Mouse (Mus musculus): ENCODE measurements around the gene Iqcg. TPM values are rescaled to one million over a fixed set of nuclear protein-coding genes. Genes with fewer than 3 reads are reported as not detected.

Gene Iqcg
- polyA plus RNA-seq, 1 experiment from 2014 or later, result 7.7 TPM

DNA sequence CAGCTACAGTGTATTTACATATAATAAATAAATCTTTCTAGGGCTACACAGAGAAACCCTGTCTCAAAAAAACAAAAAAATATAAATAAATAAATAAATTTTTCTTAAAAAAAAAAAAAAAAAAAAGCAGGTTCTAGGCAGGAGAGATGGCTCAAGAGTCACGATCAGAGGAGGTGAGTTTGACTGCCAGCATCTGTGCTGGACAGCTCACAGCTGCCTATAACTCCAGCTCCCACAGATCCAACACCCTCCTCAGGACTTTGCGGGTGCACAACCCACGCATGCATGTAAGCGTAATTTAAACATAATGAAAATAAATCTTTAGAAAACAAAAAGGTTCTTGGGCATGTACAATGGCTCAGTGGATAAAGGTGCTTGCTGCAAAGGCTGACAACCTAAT, 20.0 kb downstream of the Iqcg start:
- H3K4me2 ChIP-seq (replicated peaks), result no peak overlapping the region
- H3K9me3 ChIP-seq (ENCODE audit: control insufficient read depth, low read length), result no peaks in the 10 kb centered on the region
- no peaks in the 10 kb centered on the region for H3K4me1 ChIP-seq (replicated peaks; ENCODE audit: control insufficient read depth, insufficient read depth, low read length)
- H3K27ac ChIP-seq, result no peak overlapping the region
- no peak for ATAC-seq (ENCODE audit: low FRiP score)
- H3K27me3 ChIP-seq (ENCODE audit: control insufficient read depth, insufficient read depth, low read length), result no peaks in the 10 kb centered on the region
- H3K36me3 ChIP-seq (replicated peaks; ENCODE audit: control insufficient read depth, insufficient read depth), result no peaks in the 10 kb centered on the region
- no peak overlapping the region for H3K9ac ChIP-seq
- DNase-seq (ENCODE audit: low spot score), result no peak
- 89% methylated on average over 4 of the region's 4 CpGs for WGBS
- H3K4me3 ChIP-seq (replicated peaks; ENCODE audit: low read length), result no peak overlapping the region

DNA sequence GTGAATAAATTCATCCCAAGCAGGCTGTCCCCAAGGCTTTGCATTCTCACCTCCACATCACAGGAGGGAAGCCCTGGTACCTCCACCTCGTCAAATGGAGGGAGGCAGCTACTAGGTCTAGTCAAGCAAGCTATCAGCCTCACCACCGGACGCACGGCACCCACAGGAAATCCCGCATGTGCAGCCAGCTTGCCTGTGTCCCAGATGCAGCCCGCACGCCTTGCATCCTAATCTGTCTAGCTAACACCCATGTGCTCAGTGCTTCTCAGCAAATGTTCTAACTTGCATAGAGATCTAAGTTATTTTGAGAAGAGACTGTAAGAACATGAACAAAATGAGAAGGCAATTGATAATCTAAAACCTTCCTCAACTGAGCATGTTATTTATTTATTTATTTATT, 29.7 kb downstream of the Iqcg start:
- no peak for DNase-seq (ENCODE audit: low spot score)
- WGBS, result 95% methylated on average over 7 of the region's 7 CpGs
- Histone ChIP-seq H3K9me3 (ENCODE audit: control insufficient read depth, low read length) (no peaks in the 10 kb centered on the region), H3K4me1 (replicated peaks; ENCODE audit: control insufficient read depth, insufficient read depth, low read length) (no peaks in the 10 kb centered on the region), H3K4me3 (replicated peaks; ENCODE audit: low read length) (no peak overlapping the region), H3K4me2 (replicated peaks) (no peak overlapping the region), H3K9ac (no peak overlapping the region), H3K27ac (no peak overlapping the region), H3K36me3 (replicated peaks; ENCODE audit: control insufficient read depth, insufficient read depth) (no peaks in the 10 kb centered on the region), H3K27me3 (ENCODE audit: control insufficient read depth, insufficient read depth, low read length) (no peaks in the 10 kb centered on the region)
- no peak for ATAC-seq (ENCODE audit: low FRiP score)

DNA sequence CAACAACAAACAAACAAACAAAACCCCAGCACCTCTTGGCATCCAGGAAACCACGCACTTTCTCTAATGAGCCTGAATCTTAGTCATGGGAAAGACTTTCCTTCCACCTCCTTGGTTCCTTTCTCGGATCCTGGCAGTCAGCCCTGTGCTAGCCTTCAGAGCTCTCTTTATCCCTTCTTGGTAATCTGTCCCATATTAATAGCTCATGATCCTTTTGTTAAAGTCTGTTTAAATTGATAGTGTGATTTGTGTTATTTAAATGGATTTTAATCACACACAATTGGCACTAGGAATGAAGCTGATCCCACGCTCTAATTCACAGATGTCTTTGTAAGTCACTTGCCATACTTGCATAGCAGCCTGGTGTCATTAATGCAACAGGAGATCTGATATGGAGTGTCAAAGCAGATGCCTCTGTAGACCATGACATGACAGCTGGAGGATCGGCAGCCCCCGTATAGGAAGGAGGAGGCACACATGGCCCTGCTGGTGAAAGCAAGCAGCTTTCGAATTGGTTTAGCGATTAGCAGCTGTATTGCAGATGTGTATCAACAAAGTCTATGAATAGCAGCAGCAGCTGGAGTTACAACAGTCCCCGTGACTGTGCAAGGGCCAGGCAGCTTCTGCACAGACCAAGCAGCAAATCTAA, 31.4 kb downstream of the Iqcg start:
- Histone ChIP-seq H3K9me3 (ENCODE audit: control insufficient read depth, low read length) (no peaks in the 10 kb centered on the region), H3K36me3 (replicated peaks; ENCODE audit: control insufficient read depth, insufficient read depth) (no peaks in the 10 kb centered on the region), H3K27me3 (ENCODE audit: control insufficient read depth, insufficient read depth, low read length) (no peaks in the 10 kb centered on the region), H3K9ac (no peak overlapping the region), H3K4me1 (replicated peaks; ENCODE audit: control insufficient read depth, insufficient read depth, low read length) (no peaks in the 10 kb centered on the region), H3K27ac (no peak overlapping the region), H3K4me3 (replicated peaks; ENCODE audit: low read length) (no peak overlapping the region), H3K4me2 (replicated peaks) (no peak overlapping the region)
- ATAC-seq (ENCODE audit: low FRiP score) (no peak), DNase-seq (ENCODE audit: low spot score) (no peak)
- WGBS, result 69% methylated on average over 8 of the region's 8 CpGs

DNA sequence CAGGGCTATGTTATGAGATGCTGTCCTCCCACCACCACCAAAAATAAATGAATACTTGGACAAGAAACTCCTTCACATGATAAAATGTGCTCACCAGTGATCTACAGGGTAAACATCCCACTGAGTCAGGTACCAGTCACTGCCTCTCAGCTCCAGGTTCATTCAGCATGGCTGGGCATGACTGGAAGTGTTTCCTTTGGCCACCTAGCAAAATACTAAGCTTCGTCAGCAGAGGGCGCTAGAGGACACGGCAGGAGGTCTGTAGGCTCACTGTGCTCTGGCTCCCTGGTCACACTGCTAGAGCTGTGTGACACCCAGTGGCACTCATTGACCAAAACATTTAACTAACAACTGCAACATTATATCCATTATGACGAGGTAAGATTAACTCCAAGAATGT, 32.3 kb downstream of the Iqcg start:
- H3K27me3 ChIP-seq (ENCODE audit: control insufficient read depth, insufficient read depth, low read length), result no peaks in the 10 kb centered on the region
- H3K4me2 ChIP-seq (replicated peaks), result no peak overlapping the region
- H3K9me3 ChIP-seq (ENCODE audit: control insufficient read depth, low read length), result no peaks in the 10 kb centered on the region
- H3K27ac ChIP-seq, result no peak overlapping the region
- no peaks in the 10 kb centered on the region for H3K4me1 ChIP-seq (replicated peaks; ENCODE audit: control insufficient read depth, insufficient read depth, low read length)
- H3K36me3 ChIP-seq (replicated peaks; ENCODE audit: control insufficient read depth, insufficient read depth), result no peaks in the 10 kb centered on the region
- WGBS, result 3% methylated on average over 4 of the region's 4 CpGs
- no peak overlapping the region for H3K9ac ChIP-seq
- no peak overlapping the region for H3K4me3 ChIP-seq (replicated peaks; ENCODE audit: low read length)
- peak; percentile 77 for DNase-seq (ENCODE audit: low spot score)
- ATAC-seq (ENCODE audit: low FRiP score), result no peak

DNA sequence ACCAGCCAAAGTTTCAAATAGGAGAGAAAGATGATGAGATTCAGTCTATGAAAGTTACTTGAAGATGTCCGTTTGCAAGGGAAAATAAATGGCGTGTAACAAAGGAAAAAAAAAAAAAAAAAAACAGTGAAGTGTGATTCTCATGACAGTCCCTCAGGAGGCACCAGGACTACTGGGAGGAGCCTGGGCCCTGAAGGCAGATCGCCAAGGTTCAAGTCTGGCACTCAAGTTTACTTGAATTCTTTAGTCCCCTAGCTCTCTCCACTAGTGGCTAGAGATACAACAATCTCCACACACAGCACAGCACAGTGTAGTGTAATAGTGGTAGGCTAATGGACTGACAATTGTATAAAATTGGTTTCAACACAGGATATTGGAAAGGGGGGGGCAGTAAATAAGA, 34.6 kb downstream of the Iqcg start:
- H3K4me1 ChIP-seq (replicated peaks; ENCODE audit: control insufficient read depth, insufficient read depth, low read length), result no peaks in the 10 kb centered on the region

DNA sequence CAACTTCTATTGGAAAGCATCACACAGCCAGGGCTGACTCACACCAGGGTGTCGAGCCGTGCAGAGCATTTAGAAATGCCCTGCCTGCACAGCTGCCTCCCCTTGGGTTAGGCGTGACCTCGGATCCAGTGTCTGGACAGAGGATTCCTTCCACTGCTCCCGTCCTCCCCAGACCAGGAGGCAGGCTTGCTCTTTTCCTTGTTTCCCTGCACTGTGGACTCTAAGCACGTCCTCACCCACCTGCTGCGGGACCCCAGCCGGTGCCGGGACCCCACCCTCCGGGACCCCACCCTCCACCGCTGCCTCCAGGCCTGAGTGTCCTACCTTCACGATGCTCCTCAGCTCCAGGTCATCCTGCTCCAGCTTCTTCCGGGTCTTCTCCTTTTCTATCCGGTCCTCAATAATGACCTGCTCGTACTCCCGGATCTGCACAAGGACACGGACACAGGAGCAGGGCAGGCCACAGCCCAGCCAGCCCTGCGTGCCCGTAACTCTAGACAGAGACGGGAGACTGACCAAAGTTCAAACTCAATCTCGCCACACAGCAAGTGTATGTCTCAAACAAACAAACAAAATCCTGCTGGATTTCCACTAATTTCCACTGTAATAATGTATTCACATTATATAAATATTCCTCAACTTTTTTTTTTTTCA, 36.8 kb downstream of the Iqcg start:
- no peak overlapping the region for H3K27ac ChIP-seq
- peaks cover 21% of the 10 kb centered on the region for H3K36me3 ChIP-seq (replicated peaks; ENCODE audit: control insufficient read depth, insufficient read depth)
- H3K4me2 ChIP-seq (replicated peaks), result no peak overlapping the region
- H3K27me3 ChIP-seq (ENCODE audit: control insufficient read depth, insufficient read depth, low read length), result no peaks in the 10 kb centered on the region
- no peak overlapping the region for H3K4me3 ChIP-seq (replicated peaks; ENCODE audit: low read length)
- H3K9me3 ChIP-seq (ENCODE audit: control insufficient read depth, low read length), result no peaks in the 10 kb centered on the region
- no peak for ATAC-seq (ENCODE audit: low FRiP score)
- H3K9ac ChIP-seq, result no peak overlapping the region
- no peaks in the 10 kb centered on the region for H3K4me1 ChIP-seq (replicated peaks; ENCODE audit: control insufficient read depth, insufficient read depth, low read length)
- 78% methylated on average over 21 of the region's 21 CpGs for WGBS
- no peak for DNase-seq (ENCODE audit: low spot score)

More for the DNA sequence above, 34.6 kb downstream of the Iqcg start:
- H3K9me3 ChIP-seq (ENCODE audit: control insufficient read depth, low read length), result no peaks in the 10 kb centered on the region
- no peak for DNase-seq (ENCODE audit: low spot score)
- H3K27ac ChIP-seq, result no peak overlapping the region
- H3K27me3 ChIP-seq (ENCODE audit: control insufficient read depth, insufficient read depth, low read length), result no peaks in the 10 kb centered on the region
- no peak for ATAC-seq (ENCODE audit: low FRiP score)
- no peak overlapping the region for H3K4me3 ChIP-seq (replicated peaks; ENCODE audit: low read length)
- 76% methylated on average over 3 of the region's 3 CpGs for WGBS
- peaks cover 7% of the 10 kb centered on the region; the same call in 1 of the 2 replicates for H3K36me3 ChIP-seq (replicated peaks; ENCODE audit: control insufficient read depth, insufficient read depth)
- H3K9ac ChIP-seq, result no peak overlapping the region
- H3K4me2 ChIP-seq (replicated peaks), result no peak overlapping the region

DNA sequence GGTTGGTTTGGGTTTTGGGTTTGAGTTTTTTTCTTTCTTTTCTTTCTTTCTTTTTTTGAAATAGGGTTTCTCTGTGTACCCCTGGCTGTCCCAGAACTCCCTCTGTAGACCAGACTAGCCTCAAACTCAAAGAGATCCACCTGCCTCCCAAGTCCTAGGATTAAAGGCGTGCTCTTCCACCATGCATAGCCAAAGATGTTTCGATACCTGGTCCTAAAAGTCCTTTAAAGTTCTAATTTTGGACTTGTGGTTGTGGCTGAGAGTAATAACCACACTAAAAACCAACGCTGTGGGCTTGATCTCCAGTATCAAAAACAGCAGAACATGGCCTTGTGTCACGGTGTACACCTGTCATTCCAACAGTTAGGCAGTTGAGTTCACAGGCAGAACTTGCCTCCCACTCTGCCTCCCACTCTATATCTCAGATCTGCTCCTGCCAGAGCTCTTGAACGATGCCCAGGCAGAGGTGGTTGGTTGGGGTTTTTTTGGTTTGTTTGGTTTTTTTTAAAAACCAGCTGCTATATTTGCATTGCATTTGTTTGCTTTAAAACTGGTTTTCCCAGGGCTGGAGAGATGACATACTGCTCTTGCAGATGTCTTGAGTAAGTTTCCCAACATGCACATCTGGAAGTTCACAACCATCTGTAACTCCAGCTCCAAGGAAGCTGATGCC, 38.2 kb downstream of the Iqcg start:
- no peaks in the 10 kb centered on the region for H3K27me3 ChIP-seq (ENCODE audit: control insufficient read depth, insufficient read depth, low read length)
- 95% methylated on average over 5 of the region's 5 CpGs for WGBS
- no peak overlapping the region for H3K9ac ChIP-seq
- ATAC-seq (ENCODE audit: low FRiP score), result no peak
- H3K4me1 ChIP-seq (replicated peaks; ENCODE audit: control insufficient read depth, insufficient read depth, low read length), result no peaks in the 10 kb centered on the region
- H3K36me3 ChIP-seq (replicated peaks; ENCODE audit: control insufficient read depth, insufficient read depth), result peaks cover 36% of the 10 kb centered on the region
- H3K9me3 ChIP-seq (ENCODE audit: control insufficient read depth, low read length), result no peaks in the 10 kb centered on the region
- DNase-seq (ENCODE audit: low spot score), result no peak
- H3K27ac ChIP-seq, result no peak overlapping the region
- no peak overlapping the region for H3K4me3 ChIP-seq (replicated peaks; ENCODE audit: low read length)
- H3K4me2 ChIP-seq (replicated peaks), result no peak overlapping the region

DNA sequence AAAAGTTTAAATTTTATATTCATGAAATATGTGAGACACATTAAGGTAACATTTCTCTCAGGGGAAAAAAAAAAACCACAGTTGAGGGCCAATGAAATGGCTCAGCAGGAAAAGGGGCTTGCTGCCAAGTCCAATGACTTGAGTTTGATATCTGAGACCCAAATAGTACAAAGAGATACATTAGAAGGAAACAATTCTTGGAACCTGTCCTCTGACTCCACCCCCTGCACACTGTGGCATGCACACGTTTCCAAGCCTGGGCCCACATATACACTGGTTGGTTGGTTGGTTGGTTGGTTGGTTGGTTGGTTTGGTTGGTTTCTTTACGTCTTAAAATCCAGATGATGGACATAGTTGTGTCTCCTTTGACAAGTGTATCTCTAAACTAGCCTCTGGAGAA, 40.0 kb downstream of the Iqcg start:
- no peak for ATAC-seq (ENCODE audit: low FRiP score)
- Histone ChIP-seq H3K27me3 (ENCODE audit: control insufficient read depth, insufficient read depth, low read length) (no peaks in the 10 kb centered on the region), H3K9ac (no peak overlapping the region), H3K4me3 (replicated peaks; ENCODE audit: low read length) (no peak overlapping the region), H3K4me1 (replicated peaks; ENCODE audit: control insufficient read depth, insufficient read depth, low read length) (no peaks in the 10 kb centered on the region), H3K9me3 (ENCODE audit: control insufficient read depth, low read length) (no peaks in the 10 kb centered on the region), H3K36me3 (replicated peaks; ENCODE audit: control insufficient read depth, insufficient read depth) (peaks cover 52% of the 10 kb centered on the region), H3K27ac (no peak overlapping the region), H3K4me2 (replicated peaks) (no peak overlapping the region)
- WGBS, result 94% methylated on average over 2 of the region's 2 CpGs
- no peak for DNase-seq (ENCODE audit: low spot score)

DNA sequence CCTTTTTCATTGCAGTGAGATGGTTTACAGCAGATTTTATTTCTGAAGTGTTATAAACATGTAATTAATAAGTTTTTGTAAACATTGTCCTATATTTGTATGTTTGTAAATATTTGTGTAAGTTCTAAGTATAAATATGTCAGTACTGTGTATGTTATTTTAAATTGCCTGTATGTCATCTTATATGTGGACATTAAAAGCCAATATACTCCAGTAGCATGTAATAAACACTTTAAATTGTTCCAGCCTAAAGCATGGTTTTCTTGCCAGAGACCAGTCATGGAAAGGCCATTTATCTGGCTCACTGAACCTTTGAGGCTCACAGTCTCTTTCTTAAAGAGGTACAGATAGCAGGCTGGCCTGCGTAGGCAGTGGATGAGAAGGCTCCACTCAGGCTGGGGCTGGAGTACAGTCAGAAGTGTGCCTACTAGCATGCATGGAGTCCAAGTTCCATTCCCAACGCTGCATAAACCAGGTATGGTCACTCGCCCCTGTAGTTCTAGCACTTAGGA, 40.6 kb downstream of the Iqcg start:
- 89% methylated on average over 3 of the region's 3 CpGs for WGBS
- no peak overlapping the region for H3K9ac ChIP-seq
- no peaks in the 10 kb centered on the region for H3K9me3 ChIP-seq (ENCODE audit: control insufficient read depth, low read length)
- H3K4me3 ChIP-seq (replicated peaks; ENCODE audit: low read length), result no peak overlapping the region
- H3K4me1 ChIP-seq (replicated peaks; ENCODE audit: control insufficient read depth, insufficient read depth, low read length), result no peaks in the 10 kb centered on the region
- no peaks in the 10 kb centered on the region for H3K27me3 ChIP-seq (ENCODE audit: control insufficient read depth, insufficient read depth, low read length)
- no peak overlapping the region for H3K27ac ChIP-seq
- ATAC-seq (ENCODE audit: low FRiP score), result no peak
- DNase-seq (ENCODE audit: low spot score), result no peak
- no peak overlapping the region for H3K4me2 ChIP-seq (replicated peaks)
- peaks cover 58% of the 10 kb centered on the region for H3K36me3 ChIP-seq (replicated peaks; ENCODE audit: control insufficient read depth, insufficient read depth)

Data from hindbrain, embryonic 14.5 days (tissue).